Mouse (Mus musculus) heart, adult 9 months (tissue): ENCODE results near the gene Dcun1d4.

Source experiments
- DNase-seq, 2 experiments: peaks; one replicate each; pipeline ENCODE4 v3.0.0; 2022; ENCODE audit warnings: low spot score in 2 of 2

Gene Dcun1d4

DNA sequence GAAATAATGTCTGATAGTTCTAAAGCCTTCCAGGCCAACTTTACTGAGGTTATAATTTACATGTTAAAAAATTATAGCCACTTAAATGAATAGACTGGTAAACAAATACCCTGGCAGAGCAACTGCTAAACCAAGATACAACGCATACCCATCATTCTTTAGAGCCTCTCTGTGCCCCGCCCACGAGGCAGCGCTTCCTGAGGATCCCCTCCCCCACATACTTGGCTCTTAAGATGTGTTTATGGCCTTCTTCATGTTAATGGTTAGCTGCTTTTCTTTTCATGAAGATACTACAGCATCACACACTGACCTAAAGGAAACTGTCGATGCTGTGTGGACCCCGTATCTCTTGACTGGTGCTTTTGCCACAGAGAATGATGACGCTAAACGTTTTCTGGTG is 17.8 kb downstream of the Dcun1d4 start:
- DNase-seq, result no peak

DNA sequence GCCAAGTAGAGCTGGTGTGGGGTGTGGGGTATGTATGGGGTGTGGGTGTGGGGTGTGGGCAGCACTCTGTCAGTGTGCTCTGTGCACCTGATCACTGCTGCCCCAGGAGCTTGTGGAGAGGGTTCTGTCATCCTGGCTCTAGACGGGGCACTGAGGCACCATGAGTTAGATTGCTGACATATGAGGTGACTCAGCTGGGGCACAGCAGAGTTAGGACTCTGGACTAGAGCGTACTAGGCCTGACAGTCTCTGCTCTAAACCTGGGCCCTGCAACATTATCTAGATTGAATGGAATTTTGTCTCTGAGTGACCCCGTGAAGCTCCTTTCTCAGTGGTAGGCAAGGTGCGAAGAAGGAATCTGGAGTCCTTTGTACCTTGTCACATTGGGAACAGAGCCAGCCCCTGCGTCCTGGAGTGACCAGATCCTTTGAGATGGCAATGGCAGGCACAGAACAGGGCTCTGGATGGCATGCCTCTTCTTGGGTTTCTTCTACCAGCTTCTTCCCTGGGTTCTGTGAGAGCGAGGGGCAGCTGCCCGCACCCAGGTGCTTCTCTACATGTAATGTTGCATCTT is 20.2 kb downstream of the Dcun1d4 start:
- DNase-seq, result no peak

DNA sequence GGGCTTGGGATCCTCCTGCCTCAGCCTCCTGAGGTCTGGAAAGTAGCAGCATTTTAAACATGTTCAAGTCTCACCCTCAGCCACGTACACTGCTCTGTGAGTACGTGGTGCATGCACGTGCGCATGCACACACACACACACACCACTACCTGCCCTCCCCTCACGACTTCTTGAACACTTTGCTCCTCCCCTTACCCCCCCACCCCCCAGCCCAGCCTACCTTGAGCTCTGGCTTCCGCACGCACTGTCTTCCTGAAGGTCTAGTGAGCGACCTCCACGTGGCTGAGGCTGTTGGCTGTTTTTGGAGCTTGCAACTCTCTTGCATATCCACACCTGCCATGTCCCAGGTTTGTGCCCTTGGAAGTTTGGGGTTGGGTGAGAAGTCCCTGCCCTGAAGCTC is 21.6 kb downstream of the Dcun1d4 start:
- DNase-seq, result no peak

DNA sequence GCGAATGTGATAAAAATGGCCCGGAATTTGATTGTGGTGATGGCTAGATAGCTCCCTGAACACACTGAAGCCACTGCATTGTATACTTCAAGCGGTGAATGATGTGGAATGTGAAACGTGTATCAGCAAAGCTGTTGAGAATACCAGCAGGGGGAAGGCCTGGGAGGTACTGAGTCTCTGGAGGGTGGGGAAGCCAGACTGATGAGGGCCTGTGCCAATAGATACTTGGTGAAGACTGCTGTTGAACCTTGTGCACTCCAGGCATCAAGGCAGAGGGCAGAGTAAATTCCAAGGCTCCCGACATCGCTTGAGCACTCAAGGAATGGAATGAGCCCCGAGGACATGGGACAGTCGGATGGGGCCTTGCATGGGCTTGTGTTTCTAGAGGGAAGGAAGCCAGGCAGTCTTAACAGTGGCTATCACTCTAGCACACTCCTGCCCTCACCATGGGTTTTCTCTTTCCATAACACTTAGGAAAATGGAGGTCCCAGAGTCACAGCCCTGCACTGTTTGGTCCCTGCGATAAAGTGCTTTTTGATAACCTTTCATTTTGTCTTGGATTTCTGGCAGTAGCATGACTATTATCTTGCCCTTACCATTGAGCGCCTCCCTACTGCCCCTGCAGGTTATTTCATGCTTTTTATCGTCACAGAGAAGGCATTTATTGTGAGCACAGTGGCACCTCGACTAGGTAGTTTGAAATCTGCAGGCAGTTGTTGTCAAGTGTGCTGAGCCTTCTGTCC is 22.4 kb downstream of the Dcun1d4 start:
- no peak for DNase-seq

DNA sequence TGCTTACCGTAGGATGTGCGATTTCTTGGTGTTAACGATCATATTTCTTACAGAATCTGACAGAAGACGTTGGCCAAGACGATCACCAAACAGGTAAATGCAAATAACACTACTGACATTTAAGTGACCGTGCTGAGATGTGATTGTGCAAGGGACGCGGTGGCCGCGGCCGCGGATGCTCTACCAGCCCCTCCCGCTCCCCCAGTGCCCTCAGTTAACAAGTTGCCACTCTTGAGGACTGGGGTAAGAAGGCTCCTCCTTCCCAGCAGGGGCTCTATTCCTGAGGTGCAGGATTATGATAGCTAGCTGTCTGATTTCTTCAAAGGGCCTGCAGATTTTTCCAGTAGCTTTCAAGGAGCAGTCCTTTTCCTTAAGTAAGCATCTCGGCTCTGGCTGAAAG is 30.3 kb downstream of the Dcun1d4 start:
- no peak for DNase-seq

DNA sequence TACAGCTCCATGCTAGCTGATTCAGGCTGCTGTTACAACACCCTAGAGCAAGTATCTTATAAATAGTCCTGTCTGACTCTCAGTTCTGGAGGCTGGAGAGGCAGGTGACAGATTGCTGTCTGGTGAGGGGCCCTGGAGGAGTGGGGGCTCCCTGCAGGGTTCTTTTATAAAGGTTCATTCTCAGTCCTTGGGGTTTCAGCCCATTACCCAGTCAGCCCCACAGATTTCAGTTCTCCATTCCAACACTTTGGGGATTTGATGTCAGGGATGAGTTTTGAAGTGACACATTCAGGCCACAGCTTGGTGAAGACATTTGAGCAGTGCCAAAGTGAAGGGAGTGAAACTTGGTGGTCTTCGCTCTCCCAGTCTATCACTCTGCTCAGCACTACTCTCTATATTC is 31.4 kb downstream of the Dcun1d4 start:
- no peak for DNase-seq

DNA sequence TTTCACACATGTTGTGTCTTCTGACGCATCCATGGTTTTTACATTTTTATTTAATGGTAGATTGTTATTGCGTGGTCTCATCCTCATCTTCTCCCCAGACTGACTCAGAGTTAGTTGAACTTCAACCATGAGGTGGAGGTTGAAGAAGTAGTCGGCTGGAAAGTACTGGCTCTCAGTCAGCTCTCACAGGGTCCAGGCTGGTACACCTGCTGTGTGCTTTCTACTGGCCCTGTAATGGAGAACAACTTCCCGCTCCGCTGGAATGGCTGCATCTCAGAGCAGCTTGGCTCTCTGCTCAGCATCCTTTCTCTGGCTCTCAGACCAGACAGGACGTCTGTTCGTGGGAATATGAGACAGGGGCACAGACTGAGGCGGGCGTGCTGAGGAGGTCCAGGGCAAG is 31.9 kb downstream of the Dcun1d4 start:
- no peak for DNase-seq

DNA sequence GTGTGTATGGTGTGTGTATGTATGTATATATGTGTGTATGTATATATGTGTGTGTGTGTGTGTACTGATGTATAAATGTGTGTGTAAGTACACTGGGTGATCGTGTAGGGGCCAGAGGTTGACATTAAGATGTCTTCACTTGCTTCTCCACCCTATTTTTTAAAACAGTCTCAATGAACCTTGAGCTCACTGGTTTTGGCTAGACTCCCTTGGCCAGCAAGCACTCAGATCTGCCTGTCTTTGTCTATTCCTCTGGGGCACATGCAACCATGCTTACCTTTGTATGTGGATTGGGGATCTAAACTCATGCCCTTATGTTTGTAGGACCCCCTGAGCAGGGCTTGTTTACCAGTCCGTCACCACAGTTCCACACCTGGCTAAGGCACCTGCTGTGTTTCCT is 33.4 kb downstream of the Dcun1d4 start:
- DNase-seq, result no peak

DNA sequence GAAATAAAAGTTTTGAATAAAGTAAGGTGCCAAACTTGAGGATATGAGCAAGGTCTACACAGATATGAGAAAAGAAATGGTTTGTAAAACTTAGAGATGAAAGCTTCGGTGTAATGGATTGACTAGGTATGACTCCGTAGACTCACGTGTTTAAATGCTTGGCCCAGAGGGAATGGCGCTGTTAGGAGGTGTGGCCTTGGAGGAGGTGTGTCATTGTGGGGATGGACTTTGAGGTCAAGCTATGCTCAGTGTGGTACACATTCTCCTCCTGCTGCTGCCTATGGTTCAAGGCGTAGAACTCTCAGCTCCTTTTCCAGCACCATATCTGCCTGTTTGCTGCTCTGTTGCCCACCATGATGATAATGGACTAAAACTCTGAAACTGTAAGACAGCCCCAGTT is 36.5 kb downstream of the Dcun1d4 start:
- no peak for DNase-seq

DNA sequence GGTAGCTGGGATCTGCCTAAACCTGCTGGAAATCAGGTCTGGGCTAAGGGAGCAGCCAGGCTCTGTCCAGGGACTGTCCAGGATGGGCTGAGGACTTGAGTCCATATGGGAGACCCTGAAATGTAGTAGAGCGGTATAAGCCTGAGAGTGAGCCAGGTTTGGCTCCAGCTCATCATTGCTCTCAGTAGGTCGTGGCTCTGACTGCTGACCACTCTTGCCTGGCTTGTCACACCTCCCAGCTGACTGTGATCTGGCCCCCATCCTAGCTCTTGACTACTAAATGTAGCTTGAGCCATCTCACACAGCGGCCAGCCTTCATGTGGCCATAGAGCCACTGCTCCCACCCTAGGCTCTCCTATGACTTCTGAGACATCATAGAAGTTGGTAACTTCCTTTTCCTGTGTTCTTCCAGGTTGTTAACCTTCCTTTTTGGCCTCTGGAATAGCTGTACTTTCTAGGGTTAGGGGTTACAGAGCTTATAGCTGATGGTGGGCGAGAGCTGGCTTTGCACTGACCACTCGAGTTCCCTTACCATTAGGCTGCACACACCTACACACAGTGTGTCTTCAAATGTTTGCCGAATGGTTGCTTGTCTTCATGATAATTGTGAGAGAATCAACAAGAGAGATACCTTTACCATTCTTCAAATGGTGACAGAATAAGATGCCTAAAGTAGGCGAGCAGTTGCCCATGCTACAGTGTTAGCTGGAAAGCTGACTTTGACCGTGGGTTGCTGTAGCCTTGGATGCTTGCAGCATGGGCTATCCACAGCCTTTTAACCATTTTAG is 37.8 kb downstream of the Dcun1d4 start:
- peak; percentile 19 to 28 for DNase-seq

DNA sequence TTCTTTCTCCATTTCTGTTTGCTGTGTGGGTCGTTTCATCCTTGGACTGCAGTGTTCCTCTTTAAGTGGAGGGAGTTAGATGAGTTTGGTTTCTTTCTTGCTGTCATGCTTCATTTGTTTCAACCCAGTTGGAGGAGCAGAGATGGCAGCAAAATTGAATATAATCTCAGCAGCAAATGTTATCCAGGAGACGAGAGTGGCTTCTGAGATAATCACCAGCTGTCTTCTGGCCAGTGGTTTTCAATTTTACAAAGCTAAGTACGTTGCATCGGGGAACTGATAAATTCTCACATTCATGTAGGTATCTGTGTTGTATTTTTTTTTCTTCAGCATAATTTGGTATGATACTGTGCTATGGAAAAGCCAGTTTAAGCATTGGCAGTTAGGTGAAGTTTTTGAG is 40.0 kb downstream of the Dcun1d4 start:
- no peak for DNase-seq

DNA sequence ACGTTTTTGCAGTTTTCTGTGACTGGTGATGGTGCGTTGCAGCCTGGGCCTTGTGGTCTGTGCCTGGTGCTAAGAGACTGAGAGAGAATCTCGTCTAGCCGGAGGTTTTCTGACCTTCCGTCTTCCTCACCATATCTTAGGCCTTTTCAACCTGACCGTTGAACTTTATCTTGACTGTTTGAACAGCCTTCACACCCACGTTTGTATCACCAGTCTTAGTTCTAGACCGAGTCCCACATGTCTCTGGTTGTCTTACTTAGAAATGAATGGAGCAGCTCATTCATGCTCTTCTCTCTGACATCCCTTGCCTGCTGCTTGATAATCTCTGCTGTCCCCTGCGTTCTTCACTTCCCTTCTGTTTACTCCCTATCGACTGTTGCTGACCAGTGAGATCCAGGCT is 42.4 kb downstream of the Dcun1d4 start:
- no peak for DNase-seq

DNA sequence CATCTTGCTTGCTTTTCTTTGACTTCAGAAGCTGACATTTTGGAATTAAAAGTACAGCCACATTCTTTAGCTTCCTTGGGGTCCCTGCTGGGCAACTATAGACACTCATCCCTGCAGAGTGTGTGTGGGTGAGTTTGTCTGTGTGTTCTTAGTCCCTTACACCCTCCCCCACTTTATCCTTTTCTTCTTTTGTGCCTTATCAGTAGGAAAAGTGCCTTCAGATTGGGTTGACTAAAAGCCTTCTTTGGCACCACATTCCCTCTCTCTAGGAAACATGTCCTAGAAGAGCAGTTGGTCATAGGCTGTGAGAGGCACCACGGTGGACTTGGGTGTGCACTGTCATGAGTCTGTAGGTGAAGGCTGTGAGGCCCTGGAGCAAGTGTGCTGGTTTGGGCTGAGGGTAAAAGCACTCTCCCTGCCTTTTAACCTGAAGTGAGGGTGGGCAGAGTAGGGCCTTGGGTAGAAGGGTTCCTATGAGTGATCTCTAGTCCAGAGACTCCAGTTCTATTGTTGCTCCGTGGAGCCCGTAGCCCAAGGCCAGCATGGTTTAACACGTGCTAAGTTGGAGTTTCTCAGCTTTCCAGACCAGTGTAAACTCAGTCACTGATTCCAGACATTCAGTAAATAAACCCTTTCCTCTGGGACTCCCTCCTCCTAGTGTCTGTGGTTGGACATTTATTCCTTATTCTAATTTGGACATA is 43.6 kb downstream of the Dcun1d4 start:
- DNase-seq, result no peak

DNA sequence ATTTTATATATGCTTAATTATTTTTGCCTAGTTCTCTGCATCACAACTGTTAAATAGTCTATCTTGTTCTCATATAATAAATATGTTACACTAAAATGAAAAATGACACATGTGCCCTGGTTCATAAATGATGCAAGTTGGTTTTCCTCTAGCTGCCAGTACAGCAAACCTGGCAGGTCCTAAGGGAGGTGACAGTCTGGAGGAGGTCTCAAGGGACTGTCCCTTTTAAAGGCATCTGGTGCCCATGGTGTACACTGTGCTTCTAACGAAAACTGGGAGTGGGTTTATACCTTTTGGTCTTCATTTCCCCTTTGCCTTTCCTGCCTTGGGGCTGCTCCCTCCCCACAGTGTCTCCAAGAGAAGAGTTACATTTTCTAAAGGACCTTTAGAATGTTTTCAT is 51.4 kb downstream of the Dcun1d4 start:
- DNase-seq, result no peak

DNA sequence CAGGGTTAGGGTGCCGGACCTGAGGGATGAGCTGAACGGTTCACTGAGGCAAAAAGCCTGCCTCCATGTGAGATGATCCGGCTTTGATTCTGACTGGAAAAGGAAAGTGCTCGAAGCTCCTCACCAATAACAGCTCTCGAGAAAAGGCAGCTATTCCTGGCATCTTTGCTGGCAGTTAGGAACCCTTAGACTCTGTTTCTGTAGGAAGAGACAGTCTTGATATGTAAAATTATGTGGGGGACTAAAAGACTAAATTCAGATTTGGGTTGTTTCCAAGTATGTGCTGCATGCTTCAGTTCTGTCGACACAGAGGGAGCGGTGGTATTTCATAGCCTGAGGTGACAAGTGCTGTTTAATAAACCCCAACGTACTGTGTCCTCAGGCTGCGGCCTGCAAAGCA is 52.1 kb downstream of the Dcun1d4 start:
- no peak for DNase-seq

DNA sequence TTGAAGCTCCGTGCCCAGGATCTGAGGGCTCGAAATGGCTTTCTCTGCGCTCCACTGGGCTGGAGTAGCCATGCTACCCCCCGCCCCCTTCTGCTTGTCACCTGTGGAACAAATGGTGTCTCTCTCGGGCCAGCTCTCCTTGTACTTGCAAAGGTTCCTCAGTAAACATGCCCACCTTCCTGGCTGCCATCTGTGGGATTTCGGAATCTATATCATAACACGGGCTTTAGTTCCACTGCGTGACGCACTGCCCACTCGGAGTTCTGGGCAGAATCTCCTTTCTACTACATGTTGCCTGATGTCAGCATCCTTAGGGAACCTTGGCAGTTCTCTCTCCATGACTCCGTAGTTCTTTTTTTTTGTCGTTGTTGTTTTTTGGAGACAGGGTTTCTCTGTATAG is 56.9 kb downstream of the Dcun1d4 start:
- DNase-seq, result no peak

DNA sequence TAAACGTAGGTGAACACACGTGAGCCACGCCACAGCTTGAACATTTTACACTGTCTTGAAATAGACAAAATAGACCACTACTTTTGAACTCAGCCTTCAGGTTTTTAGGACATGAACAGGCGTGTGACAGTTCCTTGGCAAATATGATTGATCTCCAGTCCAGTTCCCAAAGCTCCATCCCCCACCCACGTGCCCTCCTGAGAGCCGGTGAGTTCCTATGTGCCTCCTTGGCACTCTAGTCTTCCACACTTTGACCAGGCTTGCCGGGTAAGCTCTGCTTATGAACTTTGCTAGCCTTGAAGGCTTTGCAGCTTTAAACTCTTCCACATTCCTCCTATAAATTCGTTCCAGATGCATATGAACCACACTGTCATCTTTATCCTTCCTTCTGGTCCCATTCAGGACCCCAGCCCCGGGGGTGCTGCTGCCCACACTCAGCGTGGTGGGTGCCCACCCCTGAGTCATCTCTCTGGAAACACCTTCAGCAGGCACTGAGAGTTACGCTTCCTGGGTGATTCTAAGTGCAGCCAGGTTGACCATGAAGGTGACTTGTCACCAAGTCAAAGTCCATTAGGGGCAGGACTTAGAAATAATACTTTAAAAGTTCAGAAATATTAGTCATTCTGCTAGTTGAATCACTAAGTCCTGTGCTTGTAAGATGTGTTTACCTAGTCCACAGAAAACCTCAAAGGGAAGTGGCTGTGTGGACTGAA is 57.9 kb downstream of the Dcun1d4 start:
- DNase-seq, result no peak

DNA sequence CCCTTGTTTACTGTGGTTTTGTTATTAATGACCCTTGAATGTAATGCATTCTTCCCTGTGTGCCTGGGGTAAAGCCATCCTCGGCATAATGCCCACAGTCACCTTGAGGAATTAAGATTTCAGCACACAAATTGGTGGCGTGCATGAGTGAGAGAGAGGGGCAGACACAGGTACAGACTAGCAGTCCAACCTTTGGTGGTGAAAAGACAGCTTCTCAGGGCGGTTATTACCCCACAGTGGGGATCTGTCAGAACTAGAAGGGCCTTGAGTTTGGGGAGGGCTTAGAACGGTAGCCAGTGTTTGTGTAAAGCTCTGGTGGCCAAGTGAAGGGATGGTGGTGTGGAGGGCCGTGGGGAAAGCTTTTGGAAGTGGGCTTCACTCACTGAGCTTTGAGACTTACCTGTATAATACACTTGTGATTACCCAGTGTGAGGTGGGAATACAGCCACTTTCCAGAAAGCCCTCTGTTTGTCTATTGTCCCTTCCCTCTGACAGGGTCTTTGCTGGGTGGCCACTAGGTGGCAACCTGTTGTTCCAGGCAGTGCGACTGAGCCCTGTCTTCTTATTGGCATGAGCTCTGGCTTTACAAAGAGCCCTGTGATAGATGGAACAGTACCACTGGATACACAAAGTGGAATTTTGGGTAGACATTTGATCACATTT is 59.2 kb downstream of the Dcun1d4 start:
- peak; percentile 17 to 36 for DNase-seq

DNA sequence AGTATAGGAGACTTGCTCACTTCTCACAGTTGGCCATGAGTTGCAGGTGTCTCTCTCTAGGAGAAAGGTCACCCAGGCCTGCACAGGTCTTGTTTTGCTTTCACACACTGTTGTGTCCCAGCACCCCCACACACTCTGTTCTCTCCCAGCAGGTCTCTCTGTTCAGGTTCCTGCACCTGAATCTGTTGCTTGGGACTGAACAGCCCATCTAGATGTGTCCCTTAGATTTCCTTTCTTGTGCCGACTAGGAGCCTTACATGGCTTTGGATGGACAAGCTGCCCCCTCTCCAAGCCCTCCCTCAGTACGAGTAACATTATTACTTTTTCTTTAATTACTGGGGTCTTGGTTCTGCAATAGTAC is 59.7 kb downstream of the Dcun1d4 start:
- DNase-seq, result no peak

DNA sequence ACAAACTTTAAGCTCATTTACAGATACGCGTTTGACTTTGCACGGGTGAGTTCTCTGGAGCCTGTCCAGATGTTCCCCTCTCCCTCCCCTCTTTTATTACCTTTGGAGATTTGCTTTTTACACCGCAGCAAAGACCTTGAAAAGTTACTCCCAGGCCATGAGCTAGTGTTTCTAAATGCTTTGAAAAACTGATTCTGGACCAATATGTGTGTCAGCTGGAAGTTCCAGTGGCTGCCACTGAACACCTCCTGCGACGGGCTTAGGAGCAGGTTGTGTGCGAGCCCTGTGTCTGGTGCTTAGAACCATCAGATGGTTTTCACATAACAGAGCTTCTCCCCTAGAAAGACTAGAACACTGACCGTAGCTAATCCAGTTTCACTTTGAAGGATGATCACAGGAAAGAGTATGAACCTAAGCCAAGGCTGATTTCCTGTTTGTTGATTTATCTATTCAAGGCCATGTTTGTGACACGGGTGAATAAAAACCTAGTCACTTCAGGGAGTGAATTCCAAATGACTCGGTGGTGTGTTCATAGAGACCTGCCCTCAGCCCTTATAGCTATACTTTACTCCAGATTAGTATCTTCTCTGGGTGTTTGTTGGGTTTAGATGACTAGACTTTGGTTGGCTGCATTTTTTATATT is 63.4 kb downstream of the Dcun1d4 start:
- DNase-seq, result no peak

DNA sequence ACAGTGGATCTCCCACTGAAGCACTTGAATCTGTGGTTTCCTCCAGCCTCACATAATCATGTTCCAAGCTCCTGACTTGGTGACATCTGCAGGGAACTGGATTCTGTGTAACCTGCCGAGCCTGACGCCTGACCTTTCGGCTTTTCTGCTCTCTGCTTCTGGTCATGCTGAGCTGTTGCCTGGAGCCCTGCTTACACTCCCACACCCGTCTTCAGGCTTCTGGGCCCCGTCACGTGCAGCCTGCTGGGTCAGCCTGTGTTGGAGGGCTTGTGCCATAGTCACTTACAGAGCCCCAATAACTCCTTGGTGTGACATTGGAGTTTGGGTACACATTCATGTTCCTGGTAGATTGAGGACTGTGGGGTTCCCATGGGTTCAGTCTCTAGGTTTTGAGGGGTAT is 64.8 kb downstream of the Dcun1d4 start:
- DNase-seq, result no peak
